Mouse (Mus musculus) lung, postnatal 0 days (tissue): ENCODE measurements around the gene Prkce.

Source experiments
- CTCF ChIP-seq: IDR thresholded peaks from 2 replicates; pipeline ENCODE4 v1.5.1; 2016; ENCODE audit warnings: antibody characterized with exemption, mild to moderate bottlenecking
- EP300 ChIP-seq: IDR thresholded peaks from 2 replicates; pipeline ENCODE4 v1.6.1; 2016; ENCODE audit warnings: antibody characterized with exemption, mild to moderate bottlenecking, control low read depth

DNA sequence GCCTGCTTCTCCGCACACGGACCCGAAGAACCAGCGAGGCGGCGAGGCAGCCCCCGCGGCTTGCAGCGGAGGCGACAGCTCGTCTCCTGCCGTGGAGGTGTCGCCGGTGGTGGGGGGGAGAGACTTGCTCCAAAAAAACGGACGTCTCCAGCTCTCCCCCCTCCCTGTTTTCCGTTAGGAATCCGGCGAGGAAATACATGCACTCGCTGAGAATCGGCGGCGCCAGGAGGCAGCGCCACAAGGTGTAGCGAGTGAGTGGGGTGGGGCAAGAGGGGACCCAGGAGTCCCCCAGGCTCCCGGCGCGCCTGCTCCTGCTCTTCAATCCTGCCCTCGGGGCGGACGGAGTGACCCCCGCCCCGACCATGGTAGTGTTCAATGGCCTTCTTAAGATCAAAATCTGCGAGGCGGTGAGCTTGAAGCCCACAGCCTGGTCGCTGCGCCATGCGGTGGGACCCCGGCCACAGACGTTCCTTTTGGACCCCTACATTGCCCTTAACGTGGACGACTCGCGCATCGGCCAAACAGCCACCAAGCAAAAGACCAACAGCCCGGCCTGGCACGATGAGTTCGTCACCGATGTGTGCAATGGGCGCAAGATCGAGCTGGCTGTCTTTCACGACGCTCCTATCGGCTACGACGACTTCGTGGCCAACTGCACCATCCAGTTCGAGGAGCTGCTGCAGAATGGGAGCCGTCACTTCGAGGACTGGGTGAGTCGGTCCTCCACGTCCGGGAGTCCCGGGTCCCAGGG lies 821 bp downstream of the Prkce start:
- no peak for TF ChIP-seq EP300
- no peak for TF ChIP-seq CTCF
